Mouse (Mus musculus): ENCODE results near the gene Atf3. TPM values are rescaled to one million over a fixed set of nuclear protein-coding genes. Genes with fewer than 3 reads are reported as not detected.
"Not testable (repeated sequence)": the region's sequence is repeated elsewhere in the genome, so short reads cannot be mapped to it uniquely, and the experiment has no call there.

The Atf3 gene
- polyA plus RNA-seq, 1 experiment from 2014 or later: 3.2 TPM

DNA sequence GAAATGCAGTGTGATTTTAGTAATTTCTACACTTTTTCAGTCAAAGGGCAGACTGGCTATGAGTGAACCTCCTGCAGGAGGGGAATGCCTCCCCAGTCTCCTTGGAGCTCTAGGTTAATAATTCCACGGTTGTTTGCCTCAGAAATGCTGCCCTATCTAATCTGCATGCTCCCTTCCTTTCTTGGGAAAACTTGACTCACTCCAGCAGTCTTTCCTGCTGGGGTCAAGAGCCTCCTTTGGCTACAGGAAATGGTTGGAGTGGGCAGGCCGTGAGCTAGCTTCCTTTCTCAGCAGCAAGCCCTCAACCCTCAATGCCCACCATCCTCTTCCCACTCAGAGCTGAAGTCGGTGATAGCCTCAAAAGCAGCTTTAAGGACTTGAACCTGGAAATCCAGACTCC is 63.5 kb downstream of the Atf3 start:
- DNase-seq (ENCODE audit: low spot score): peak; percentile 35
- H3K9ac ChIP-seq (ENCODE audit: low read depth, low read length): no peak overlapping the region
- no peaks in the 10 kb centered on the region for H3K9me3 ChIP-seq (replicated peaks; ENCODE audit: low read length)
- peak overlapping the region; percentile 44; the same call in 1 of the 2 replicates for H3K27ac ChIP-seq
- H3K4me3 ChIP-seq (replicated peaks; ENCODE audit: low read depth, low read length): no peak overlapping the region
- no peaks in the 10 kb centered on the region for H3K36me3 ChIP-seq (ENCODE audit: insufficient read depth, low read length)
- H3K4me2 ChIP-seq (ENCODE audit: low read length): no peak overlapping the region
- peaks cover 7% of the 10 kb centered on the region; the same call in 1 of the 2 replicates for H3K4me1 ChIP-seq (replicated peaks; ENCODE audit: insufficient read depth, low read length)
- 17% methylated on average over 3 of the region's 3 CpGs for WGBS
- no peaks in the 10 kb centered on the region for H3K27me3 ChIP-seq (ENCODE audit: insufficient read depth, low read length)
- no peak for TF ChIP-seq CTCF (IDR thresholded peaks at IDR 0.05; ENCODE audit: low read depth)
- ATAC-seq (replicated peaks; ENCODE audit: low FRiP score, low read depth): no peak

DNA sequence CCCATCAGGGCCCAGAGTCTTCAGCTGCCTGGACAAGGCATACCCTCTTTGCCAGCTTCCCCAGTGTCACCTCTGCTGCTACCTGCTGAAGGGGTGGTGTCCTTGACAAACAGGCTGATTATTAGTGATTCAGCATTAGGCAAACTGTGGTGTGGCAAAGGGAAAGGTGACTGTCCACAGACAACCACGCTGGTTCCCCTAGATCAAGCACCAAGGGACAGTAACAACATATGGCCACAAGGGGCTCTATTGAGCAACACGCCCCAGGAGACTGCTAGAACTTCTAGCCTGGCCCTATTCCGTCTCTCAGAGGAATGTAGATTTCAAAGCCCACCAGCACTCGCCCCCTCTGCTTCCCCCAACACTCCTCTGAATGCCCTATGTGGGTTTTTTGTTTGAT is 64.8 kb downstream of the Atf3 start:
- H3K9me3 ChIP-seq (replicated peaks; ENCODE audit: low read length): no peaks in the 10 kb centered on the region
- H3K4me1 ChIP-seq (replicated peaks; ENCODE audit: insufficient read depth, low read length): peaks cover 7% of the 10 kb centered on the region; the same call in 1 of the 2 replicates
- H3K27me3 ChIP-seq (ENCODE audit: insufficient read depth, low read length): no peaks in the 10 kb centered on the region
- peak; percentile 72 for DNase-seq (ENCODE audit: low spot score)
- no peak for ATAC-seq (replicated peaks; ENCODE audit: low FRiP score, low read depth)
- H3K4me3 ChIP-seq (replicated peaks; ENCODE audit: low read depth, low read length): no peak overlapping the region
- H3K9ac ChIP-seq (ENCODE audit: low read depth, low read length): no peak overlapping the region
- peak; percentile 79 for TF ChIP-seq CTCF (IDR thresholded peaks at IDR 0.05; ENCODE audit: low read depth)
- WGBS: 32% methylated on average over 4 of the region's 4 CpGs
- no peak overlapping the region for H3K4me2 ChIP-seq (ENCODE audit: low read length)
- no peak overlapping the region for H3K27ac ChIP-seq
- H3K36me3 ChIP-seq (ENCODE audit: insufficient read depth, low read length): no peaks in the 10 kb centered on the region

DNA sequence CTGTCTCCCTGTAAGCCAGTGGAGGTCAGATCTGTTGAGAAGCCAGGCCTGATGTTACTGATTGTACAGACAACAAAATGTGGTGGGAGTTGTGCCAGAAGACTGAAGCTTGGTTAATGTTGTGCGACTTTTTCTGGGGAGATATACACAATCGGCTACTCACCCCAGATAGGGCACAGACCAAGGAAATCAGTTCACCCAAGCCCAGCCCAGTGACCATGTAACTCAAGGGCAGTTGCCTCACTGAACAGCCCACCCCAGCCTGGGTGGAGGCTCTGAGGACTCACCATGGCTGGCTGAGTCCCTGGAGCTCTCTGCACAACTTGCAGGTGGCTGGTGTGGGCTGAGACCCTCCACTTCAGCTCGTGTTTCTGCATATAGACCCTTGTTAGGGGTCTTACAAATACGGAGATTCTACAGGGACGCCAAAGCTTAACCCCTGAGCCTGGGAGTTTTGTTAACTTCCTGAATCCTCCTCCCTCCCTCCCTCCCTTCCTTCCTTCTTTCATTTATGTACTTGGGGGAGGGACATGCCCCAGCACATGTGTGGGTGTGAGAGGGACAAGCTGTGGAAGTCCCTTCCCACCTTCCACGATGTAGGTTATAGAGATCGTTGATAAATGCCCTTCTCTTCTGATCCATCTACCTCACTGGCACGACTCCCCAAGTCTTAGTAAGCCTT is 66.8 kb downstream of the Atf3 start:
- H3K4me1 ChIP-seq (replicated peaks; ENCODE audit: insufficient read depth, low read length): peaks cover 7% of the 10 kb centered on the region; the same call in 1 of the 2 replicates
- no peak for TF ChIP-seq CTCF (IDR thresholded peaks at IDR 0.05; ENCODE audit: low read depth)
- H3K27ac ChIP-seq: no peak overlapping the region
- DNase-seq (ENCODE audit: low spot score): peak; percentile 64
- 50% methylated on average over 8 of the region's 8 CpGs for whole genome bisulfite sequencing
- ATAC-seq (replicated peaks; ENCODE audit: low FRiP score, low read depth): no peak
- H3K9me3 ChIP-seq (replicated peaks; ENCODE audit: low read length): no peaks in the 10 kb centered on the region
- H3K9ac ChIP-seq (ENCODE audit: low read depth, low read length): no peak overlapping the region
- no peak overlapping the region for H3K4me2 ChIP-seq (ENCODE audit: low read length)
- H3K4me3 ChIP-seq (replicated peaks; ENCODE audit: low read depth, low read length): no peak overlapping the region
- no peaks in the 10 kb centered on the region for H3K27me3 ChIP-seq (ENCODE audit: insufficient read depth, low read length)
- H3K36me3 ChIP-seq (ENCODE audit: insufficient read depth, low read length): no peaks in the 10 kb centered on the region

DNA sequence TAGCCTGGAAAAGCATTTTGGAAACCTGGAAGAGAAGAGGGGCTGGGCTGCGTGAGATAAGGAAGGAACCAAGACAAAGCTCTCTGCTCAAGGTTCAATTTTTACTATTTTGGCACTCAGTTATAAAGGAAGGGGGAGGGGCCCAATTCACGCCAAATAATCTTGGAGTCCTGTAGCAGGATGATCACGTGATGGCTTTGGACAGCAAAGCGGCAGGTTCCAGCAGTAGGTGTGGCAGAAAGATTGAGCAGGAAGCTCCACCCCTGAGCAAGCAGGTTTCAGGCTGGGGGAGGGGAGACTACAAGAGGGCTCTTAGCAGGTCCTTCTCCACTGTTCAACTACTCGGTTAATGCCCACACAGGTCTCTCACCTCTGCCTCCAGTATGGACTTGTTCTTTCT is 68.3 kb downstream of the Atf3 start:
- not testable (repeated sequence) for H3K9me3 ChIP-seq (replicated peaks; ENCODE audit: low read length); H3K4me3 ChIP-seq (replicated peaks; ENCODE audit: low read depth, low read length); H3K4me1 ChIP-seq (replicated peaks; ENCODE audit: insufficient read depth, low read length); H3K27ac ChIP-seq; H3K36me3 ChIP-seq (ENCODE audit: insufficient read depth, low read length); H3K4me2 ChIP-seq (ENCODE audit: low read length); ATAC-seq (replicated peaks; ENCODE audit: low FRiP score, low read depth); H3K9ac ChIP-seq (ENCODE audit: low read depth, low read length); H3K27me3 ChIP-seq (ENCODE audit: insufficient read depth, low read length); DNase-seq (ENCODE audit: low spot score)
- WGBS: 86% methylated on average over 5 of the region's 5 CpGs

DNA sequence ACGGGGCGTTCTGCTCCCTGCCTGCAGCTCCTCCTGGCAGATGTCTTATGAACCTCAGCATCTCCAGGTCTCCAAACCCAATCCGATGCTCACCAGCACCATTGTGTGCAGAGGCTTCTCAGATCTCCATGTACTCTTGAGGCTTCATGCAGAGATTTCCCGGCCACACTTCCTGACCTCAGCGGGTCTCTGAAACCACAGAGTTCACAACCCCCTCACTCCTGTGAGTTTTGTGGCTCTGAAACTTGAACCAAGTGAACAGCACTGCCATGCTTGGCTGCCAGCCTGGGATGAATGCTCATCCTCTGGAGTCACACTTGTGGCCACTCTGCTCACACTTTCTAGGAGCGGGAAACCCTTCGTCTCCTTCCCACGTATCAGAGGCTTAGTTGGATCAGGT is 76.9 kb downstream of the Atf3 start:
- no peak for ATAC-seq (replicated peaks; ENCODE audit: low FRiP score, low read depth)
- Histone ChIP-seq H3K27ac (no peak overlapping the region), H3K9ac (ENCODE audit: low read depth, low read length) (no peak overlapping the region), H3K4me1 (replicated peaks; ENCODE audit: insufficient read depth, low read length) (no peaks in the 10 kb centered on the region), H3K4me2 (ENCODE audit: low read length) (no peak overlapping the region), H3K27me3 (ENCODE audit: insufficient read depth, low read length) (no peaks in the 10 kb centered on the region), H3K9me3 (replicated peaks; ENCODE audit: low read length) (no peaks in the 10 kb centered on the region), H3K36me3 (ENCODE audit: insufficient read depth, low read length) (no peaks in the 10 kb centered on the region), H3K4me3 (replicated peaks; ENCODE audit: low read depth, low read length) (no peak overlapping the region)
- DNase-seq (ENCODE audit: low spot score): no peak
- TF ChIP-seq CTCF (IDR thresholded peaks at IDR 0.05; ENCODE audit: low read depth): no peak
- WGBS: 54% methylated on average over 8 of the region's 8 CpGs

DNA sequence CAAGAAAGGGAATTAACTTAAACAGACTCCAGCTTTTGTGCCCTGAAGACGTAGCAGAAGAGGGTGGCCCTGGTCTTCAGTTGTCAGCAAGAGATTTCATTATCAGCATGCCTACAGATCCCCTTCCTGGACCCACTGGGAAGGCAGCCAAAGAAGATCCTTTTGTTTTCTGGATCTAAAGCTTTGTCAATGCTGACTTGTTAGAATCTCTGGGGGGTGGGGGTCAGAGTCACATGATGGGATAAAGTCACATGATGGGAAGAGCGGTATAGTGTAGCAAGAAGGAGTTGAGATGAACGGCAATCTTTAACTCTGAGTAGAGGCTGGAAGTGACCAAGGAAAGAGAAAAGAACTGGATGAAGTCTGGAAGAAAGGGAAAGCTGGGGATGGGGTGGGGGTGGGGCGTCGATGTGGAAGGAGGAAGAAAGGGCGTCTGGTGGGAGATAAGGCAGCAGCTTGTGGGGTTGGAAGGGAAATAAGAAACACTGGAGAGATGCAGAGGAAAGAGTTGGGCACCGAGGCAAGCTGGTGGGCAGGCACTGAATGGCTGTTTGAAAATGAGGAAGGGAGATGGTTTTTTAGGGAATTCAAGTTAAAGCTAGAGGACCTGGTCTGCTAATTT is 78.9 kb downstream of the Atf3 start:
- H3K4me3 ChIP-seq (replicated peaks; ENCODE audit: low read depth, low read length): no peak overlapping the region
- no peak overlapping the region for H3K27ac ChIP-seq
- H3K9ac ChIP-seq (ENCODE audit: low read depth, low read length): no peak overlapping the region
- H3K27me3 ChIP-seq (ENCODE audit: insufficient read depth, low read length): no peaks in the 10 kb centered on the region
- 71% methylated on average over 7 of the region's 7 CpGs for WGBS
- no peak for TF ChIP-seq CTCF (IDR thresholded peaks at IDR 0.05; ENCODE audit: low read depth)
- H3K9me3 ChIP-seq (replicated peaks; ENCODE audit: low read length): no peaks in the 10 kb centered on the region
- ATAC-seq (replicated peaks; ENCODE audit: low FRiP score, low read depth) (no peak), DNase-seq (ENCODE audit: low spot score) (no peak)
- H3K36me3 ChIP-seq (ENCODE audit: insufficient read depth, low read length): no peaks in the 10 kb centered on the region
- no peak overlapping the region for H3K4me2 ChIP-seq (ENCODE audit: low read length)
- no peaks in the 10 kb centered on the region for H3K4me1 ChIP-seq (replicated peaks; ENCODE audit: insufficient read depth, low read length)

Measured in kidney, postnatal 0 days (tissue).